Mouse (Mus musculus) forebrain, embryonic 13.5 days (tissue): ENCODE results near the gene Tuba8. TPM values are rescaled to one million over a fixed set of nuclear protein-coding genes. Genes with fewer than 3 reads are reported as not detected.

Experiments used
- ATAC-seq: fragments of 200-750 bp; cut with Nextera tagmentation; 2 replicates; pipeline ENCODE4 v1.8.0; 2017
- H3K27ac ChIP-seq: fragments of 300-500 bp; sonication (generic); 2 replicates; pipeline ENCODE4 v1.5.1; 2015; ENCODE audit warnings: inconsistent platforms, mild to moderate bottlenecking, moderate library complexity
- H3K27me3 ChIP-seq: fragments of 300-500 bp; sonication (generic); 2 replicates; pipeline ENCODE4 v1.6.1; 2015; ENCODE audit warnings: mild to moderate bottlenecking, inconsistent platforms
- H3K36me3 ChIP-seq: fragments of 300-500 bp; sonication (generic); 2 replicates; pipeline ENCODE4 v1.6.1; 2015; ENCODE audit warnings: mild to moderate bottlenecking, inconsistent platforms; ENCODE audit not compliant: poor library complexity, severe bottlenecking
- H3K4me1 ChIP-seq: fragments of 300-500 bp; sonication (generic); 2 replicates; pipeline ENCODE4 v1.6.1; 2015; ENCODE audit warnings: inconsistent platforms
- H3K4me2 ChIP-seq: fragments of 300-500 bp; sonication (generic); 2 replicates; pipeline ENCODE4 v1.6.1; 2015; ENCODE audit warnings: inconsistent platforms, mild to moderate bottlenecking, moderate library complexity
- H3K4me3 ChIP-seq: fragments of 300-500 bp; sonication (generic); 2 replicates; pipeline ENCODE4 v1.5.1; 2015; ENCODE audit warnings: mild to moderate bottlenecking, inconsistent platforms
- H3K9ac ChIP-seq: fragments of 300-500 bp; sonication (generic); 2 replicates; pipeline ENCODE4 v1.6.1; 2015; ENCODE audit warnings: mild to moderate bottlenecking, inconsistent platforms
- H3K9me3 ChIP-seq: fragments of 300-500 bp; sonication (generic); replicated peaks from 2 replicates; pipeline ENCODE4 v1.6.1; 2016; ENCODE audit warnings: inconsistent platforms
- WGBS: fragments of 180-500 bp; shearing (Covaris S2); methylation state at CpG from one replicate; pipeline ENCODE4 v1.1.7; 2015; 5-methylcytosine and 5-hydroxymethylcytosine counted together
- polyA plus RNA-seq: library from polyadenylated mRNA; unstranded; fragments of >200 nt; fragmentation: Nextera tagmentation; extraction: Ambion mirVana; gene quantifications from 2 replicates; pipeline ENCODE4 v1.2.1, GENCODE M21; 2015

The Tuba8 gene
- polyA plus RNA-seq, 1 experiment from 2014 or later: not detected

DNA sequence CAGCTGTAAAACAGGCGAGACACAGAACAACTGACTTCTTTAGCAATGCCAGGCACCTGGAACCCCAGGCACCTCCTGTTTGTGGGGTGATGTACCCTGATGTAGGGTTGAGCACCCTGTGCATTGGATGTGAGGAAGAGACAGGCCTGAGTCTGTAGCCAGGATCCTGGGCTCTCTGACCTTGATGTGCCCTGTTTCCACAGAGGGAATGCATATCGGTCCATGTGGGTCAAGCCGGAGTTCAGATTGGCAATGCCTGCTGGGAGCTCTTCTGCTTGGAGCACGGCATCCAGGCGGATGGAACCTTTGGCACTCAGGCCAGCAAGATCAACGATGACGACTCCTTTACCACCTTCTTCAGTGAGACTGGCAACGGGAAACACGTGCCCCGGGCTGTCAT, 9.7 kb downstream of the Tuba8 start:
- no peaks in the 10 kb centered on the region for H3K9me3 ChIP-seq
- no peaks in the 10 kb centered on the region for H3K4me1 ChIP-seq
- no peak overlapping the region for H3K27ac ChIP-seq
- 92% methylated on average over 10 of the region's 10 CpGs for WGBS
- no peak overlapping the region for H3K9ac ChIP-seq
- no peak overlapping the region for H3K4me3 ChIP-seq
- no peak for ATAC-seq
- no peak overlapping the region for H3K4me2 ChIP-seq
- no peaks in the 10 kb centered on the region for H3K36me3 ChIP-seq
- no peaks in the 10 kb centered on the region for H3K27me3 ChIP-seq

DNA sequence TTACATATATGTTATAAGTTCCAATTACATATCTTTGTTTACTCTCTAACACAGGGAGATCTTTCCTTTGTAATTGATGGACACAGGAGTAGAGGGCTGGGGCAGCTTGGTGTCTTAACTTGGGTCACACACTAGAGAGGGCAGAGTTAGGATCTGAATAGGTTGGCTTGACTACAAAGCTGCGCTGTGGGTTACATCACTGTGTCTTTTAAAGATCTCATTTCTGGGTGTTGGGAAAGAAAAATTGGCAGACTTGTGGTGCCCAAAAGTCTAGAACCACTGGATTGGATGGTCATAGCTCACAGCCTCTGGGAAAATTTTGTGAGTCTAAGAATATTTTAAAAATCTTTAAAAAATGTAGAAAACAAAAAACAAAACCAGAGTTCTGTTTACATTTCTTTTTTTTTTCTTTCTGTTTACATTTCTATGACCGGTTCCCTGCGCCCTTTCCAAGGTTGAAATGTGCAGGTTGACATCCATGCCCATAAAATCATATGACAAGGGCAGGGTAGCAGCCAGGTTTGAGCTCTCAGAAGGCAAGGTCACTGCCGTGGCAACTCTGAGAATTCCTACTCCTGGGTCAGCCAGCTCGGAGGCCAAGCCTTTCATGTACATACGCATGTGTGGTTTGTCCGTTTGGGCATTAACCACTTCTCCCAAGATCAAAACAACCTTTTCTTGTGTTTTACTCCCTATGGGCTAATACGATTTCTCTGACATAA, 11.5 kb downstream of the Tuba8 start:
- Histone ChIP-seq H3K27me3 (no peaks in the 10 kb centered on the region), H3K4me2 (no peak overlapping the region), H3K4me3 (no peak overlapping the region), H3K4me1 (no peaks in the 10 kb centered on the region), H3K9ac (no peak overlapping the region), H3K9me3 (no peaks in the 10 kb centered on the region), H3K27ac (no peak overlapping the region), H3K36me3 (no peaks in the 10 kb centered on the region)
- no peak for ATAC-seq
- 87% methylated on average over 8 of the region's 8 CpGs for WGBS

DNA sequence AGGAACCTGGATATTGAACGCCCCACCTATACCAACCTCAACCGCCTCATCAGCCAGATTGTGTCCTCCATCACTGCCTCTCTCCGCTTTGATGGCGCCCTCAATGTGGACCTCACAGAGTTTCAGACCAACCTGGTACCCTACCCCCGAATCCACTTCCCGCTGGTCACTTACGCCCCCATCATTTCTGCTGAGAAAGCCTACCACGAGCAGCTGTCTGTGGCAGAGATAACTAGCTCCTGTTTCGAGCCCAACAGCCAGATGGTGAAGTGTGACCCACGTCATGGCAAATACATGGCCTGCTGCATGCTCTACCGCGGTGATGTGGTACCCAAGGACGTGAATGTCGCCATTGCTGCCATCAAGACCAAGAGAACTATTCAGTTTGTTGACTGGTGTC, 12.5 kb downstream of the Tuba8 start:
- Histone ChIP-seq H3K9ac (no peak overlapping the region), H3K36me3 (no peaks in the 10 kb centered on the region), H3K9me3 (no peaks in the 10 kb centered on the region), H3K27me3 (no peaks in the 10 kb centered on the region), H3K4me3 (no peak overlapping the region), H3K4me2 (no peak overlapping the region), H3K27ac (no peak overlapping the region), H3K4me1 (no peaks in the 10 kb centered on the region)
- no peak for ATAC-seq
- 95% methylated on average over 14 of the region's 14 CpGs for WGBS

DNA sequence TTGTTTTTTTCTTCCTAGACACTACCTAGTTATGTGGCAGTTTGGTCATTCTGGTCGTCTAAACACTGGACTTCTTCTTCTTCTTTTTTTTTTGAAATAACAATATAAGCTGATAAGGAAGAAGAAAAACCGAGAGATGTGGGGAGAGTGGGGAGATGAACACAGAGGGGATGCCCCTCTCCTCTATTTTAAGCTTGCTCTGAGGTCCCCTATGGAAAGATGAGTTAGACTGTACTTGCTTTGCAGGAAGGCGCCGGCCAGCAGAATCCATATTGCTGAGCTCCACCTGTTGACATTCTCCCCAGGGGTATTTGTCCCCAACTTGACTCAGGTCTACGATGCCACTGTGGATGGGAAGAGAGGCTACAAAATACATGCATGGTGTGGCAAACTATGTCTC, 13.6 kb downstream of the Tuba8 start:
- Histone ChIP-seq H3K9ac (no peak overlapping the region), H3K27me3 (no peaks in the 10 kb centered on the region), H3K27ac (no peak overlapping the region), H3K4me2 (no peak overlapping the region), H3K36me3 (no peaks in the 10 kb centered on the region), H3K4me1 (no peaks in the 10 kb centered on the region), H3K9me3 (no peaks in the 10 kb centered on the region), H3K4me3 (no peak overlapping the region)
- no peak for ATAC-seq
- WGBS: 80% methylated on average over 5 of the region's 5 CpGs

- no peaks in the 10 kb centered on the region for H3K36me3 ChIP-seq
- H3K27ac ChIP-seq: no peak overlapping the region
- no peaks in the 10 kb centered on the region for H3K9me3 ChIP-seq
- no peak for ATAC-seq
- H3K27me3 ChIP-seq: no peaks in the 10 kb centered on the region
- H3K9ac ChIP-seq: no peak overlapping the region
- H3K4me3 ChIP-seq: no peak overlapping the region
- no peaks in the 10 kb centered on the region for H3K4me1 ChIP-seq
- WGBS: 52% methylated on average over 6 of the region's 6 CpGs
- no peak overlapping the region for H3K4me2 ChIP-seq
Observed at GRCm38 (mm10) chr6:121224993-121225392, 14.5 kb downstream of the Tuba8 start.

DNA sequence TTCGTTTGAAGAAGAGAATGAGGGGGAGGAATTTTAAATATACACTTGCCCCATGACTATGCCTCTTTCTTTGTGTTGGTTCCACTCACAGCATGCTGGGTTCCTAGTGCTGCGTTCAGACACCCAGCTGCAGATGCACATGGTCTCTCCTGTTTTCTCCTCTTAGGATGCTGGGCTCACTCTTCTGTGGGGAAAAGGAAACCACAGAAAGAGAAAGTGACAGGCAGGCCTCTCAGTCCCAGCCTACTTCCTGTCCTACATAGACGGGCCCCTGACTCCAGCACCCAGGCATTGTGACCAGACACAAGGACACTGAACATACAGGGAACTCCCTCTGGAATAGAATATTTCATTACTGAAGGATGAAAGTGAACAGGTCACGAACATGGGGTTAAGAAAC, 15.5 kb downstream of the Tuba8 start:
- H3K9me3 ChIP-seq: no peaks in the 10 kb centered on the region
- no peak overlapping the region for H3K9ac ChIP-seq
- H3K27me3 ChIP-seq: no peaks in the 10 kb centered on the region
- WGBS: 75% methylated on average over 4 of the region's 4 CpGs
- ATAC-seq: no peak
- H3K4me1 ChIP-seq: no peaks in the 10 kb centered on the region
- no peaks in the 10 kb centered on the region for H3K36me3 ChIP-seq
- no peak overlapping the region for H3K27ac ChIP-seq
- no peak overlapping the region for H3K4me3 ChIP-seq
- H3K4me2 ChIP-seq: no peak overlapping the region

GRCm38 (mm10) chr6:121226744-121227143, 16.2 kb downstream of the Tuba8 start:
- no peaks in the 10 kb centered on the region for H3K4me1 ChIP-seq

GRCm38 (mm10) chr6:121228421-121228820, 17.9 kb downstream of the Tuba8 start:
- H3K36me3 ChIP-seq: no peaks in the 10 kb centered on the region
- no peak overlapping the region for H3K9ac ChIP-seq
- 73% methylated on average over 8 of the region's 8 CpGs for WGBS
- ATAC-seq: no peak
- no peaks in the 10 kb centered on the region for H3K4me1 ChIP-seq
- H3K9me3 ChIP-seq: no peaks in the 10 kb centered on the region
- no peaks in the 10 kb centered on the region for H3K27me3 ChIP-seq
- H3K27ac ChIP-seq: no peak overlapping the region
- H3K4me2 ChIP-seq: no peak overlapping the region
- no peak overlapping the region for H3K4me3 ChIP-seq

More at GRCm38 (mm10) chr6:121226744-121227143, 16.2 kb downstream of the Tuba8 start:
- WGBS: 95% methylated on average over 2 of the region's 2 CpGs
- Histone ChIP-seq H3K4me2 (no peak overlapping the region), H3K9me3 (no peaks in the 10 kb centered on the region), H3K9ac (no peak overlapping the region), H3K36me3 (no peaks in the 10 kb centered on the region), H3K4me3 (no peak overlapping the region), H3K27me3 (no peaks in the 10 kb centered on the region), H3K27ac (no peak overlapping the region)
- ATAC-seq: no peak

GRCm38 (mm10) chr6:121232652-121233051, 22.2 kb downstream of the Tuba8 start:
- Histone ChIP-seq H3K27ac (no peak overlapping the region), H3K4me1 (no peaks in the 10 kb centered on the region), H3K9me3 (no peaks in the 10 kb centered on the region), H3K27me3 (no peaks in the 10 kb centered on the region), H3K36me3 (no peaks in the 10 kb centered on the region), H3K4me2 (no peak overlapping the region), H3K9ac (no peak overlapping the region), H3K4me3 (no peak overlapping the region)
- no peak for ATAC-seq
- WGBS: 69% methylated on average over 1 of the region's 1 CpGs

DNA sequence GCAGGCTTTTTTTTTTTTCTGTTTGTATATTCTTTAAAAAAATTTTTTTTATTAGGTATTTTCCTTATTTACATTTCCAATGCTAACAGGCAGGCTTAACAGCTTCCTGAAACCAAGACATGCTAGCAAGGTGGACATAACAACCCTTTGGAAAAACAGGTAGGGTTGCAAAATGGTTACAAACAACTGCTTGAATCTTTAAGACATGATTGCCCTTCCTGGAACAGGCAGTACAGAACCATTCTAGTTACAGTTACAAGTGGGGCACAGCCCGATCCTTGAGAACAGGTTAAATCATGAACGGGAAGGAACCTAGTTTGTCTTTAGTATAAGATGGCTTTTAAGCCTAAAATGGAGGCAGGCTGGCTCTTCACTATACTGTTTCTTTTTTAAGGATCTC, 25.9 kb downstream of the Tuba8 start:
- WGBS: 91% methylated on average over 2 of the region's 2 CpGs
- H3K4me3 ChIP-seq: no peak overlapping the region
- no peak overlapping the region for H3K4me2 ChIP-seq

DNA sequence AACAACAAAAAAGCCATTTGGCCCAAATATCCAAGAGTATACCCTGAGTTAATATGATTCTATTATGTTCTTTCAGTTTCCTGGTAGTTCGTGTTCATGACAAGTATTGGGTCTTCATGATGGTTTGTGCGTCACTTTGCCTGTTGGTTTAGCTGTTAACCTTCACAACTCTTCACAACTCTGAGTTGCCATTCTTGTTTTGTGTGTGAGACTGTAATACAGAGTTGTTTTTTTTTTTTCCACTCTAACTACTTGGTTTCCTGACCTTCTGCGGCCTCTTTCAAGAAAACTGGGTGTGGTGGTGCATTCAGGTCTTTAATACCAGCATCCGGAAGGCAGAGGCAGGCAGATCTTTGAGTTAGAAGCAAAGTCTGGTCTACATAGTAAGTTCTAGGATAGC, 27.7 kb downstream of the Tuba8 start:
- no peaks in the 10 kb centered on the region for H3K9me3 ChIP-seq
- WGBS: 95% methylated on average over 4 of the region's 4 CpGs
- no peak overlapping the region for H3K27ac ChIP-seq
- no peaks in the 10 kb centered on the region; the same call in 1 of the 2 replicates for H3K27me3 ChIP-seq
- H3K4me3 ChIP-seq: no peak overlapping the region
- H3K9ac ChIP-seq: no peak overlapping the region
- ATAC-seq: no peak
- H3K36me3 ChIP-seq: no peaks in the 10 kb centered on the region
- no peaks in the 10 kb centered on the region for H3K4me1 ChIP-seq
- no peak overlapping the region for H3K4me2 ChIP-seq

More for the DNA sequence above, 25.9 kb downstream of the Tuba8 start:
- no peaks in the 10 kb centered on the region for H3K4me1 ChIP-seq
- no peak overlapping the region for H3K9ac ChIP-seq
- no peak overlapping the region for H3K27ac ChIP-seq
- no peaks in the 10 kb centered on the region for H3K36me3 ChIP-seq
- H3K27me3 ChIP-seq: no peaks in the 10 kb centered on the region
- no peaks in the 10 kb centered on the region for H3K9me3 ChIP-seq
- no peak for ATAC-seq

- Histone ChIP-seq H3K36me3 (no peaks in the 10 kb centered on the region), H3K27ac (no peak overlapping the region), H3K4me2 (no peak overlapping the region), H3K9ac (no peak overlapping the region), H3K4me1 (0 out of 2 replicates have a peak, but pooled peaks cover 7% of the 10 kb centered on the region), H3K9me3 (no peaks in the 10 kb centered on the region), H3K4me3 (no peak overlapping the region), H3K27me3 (peaks cover 2% of the 10 kb centered on the region; the same call in 1 of the 2 replicates)
- 86% methylated on average over 2 of the region's 2 CpGs for WGBS
- no peak for ATAC-seq
Observed at GRCm38 (mm10) chr6:121241780-121242179, 31.3 kb downstream of the Tuba8 start.

- no peaks in the 10 kb centered on the region for H3K36me3 ChIP-seq
- no peak overlapping the region for H3K4me3 ChIP-seq
- ATAC-seq: no peak
- 72% methylated on average over 10 of the region's 10 CpGs for WGBS
- H3K4me1 ChIP-seq: 0 out of 2 replicates have a peak, but pooled peaks cover 7% of the 10 kb centered on the region
- H3K4me2 ChIP-seq: no peak overlapping the region
- no peak overlapping the region for H3K27ac ChIP-seq
- no peaks in the 10 kb centered on the region for H3K9me3 ChIP-seq
- H3K27me3 ChIP-seq: peaks cover 2% of the 10 kb centered on the region; the same call in 1 of the 2 replicates
- H3K9ac ChIP-seq: no peak overlapping the region
Observed at GRCm38 (mm10) chr6:121243161-121243560, 32.7 kb downstream of the Tuba8 start.
